Mouse (Mus musculus): ENCODE data around the gene Gm4307.
"Not testable (repeated sequence)": the region's sequence is repeated elsewhere in the genome, so short reads cannot be mapped to it uniquely, and the experiment has no call there.

- not testable (repeated sequence) for TF ChIP-seq POLR2A (IDR thresholded peaks at IDR 0.05; ENCODE audit: low read depth, low read length); CTCF (IDR thresholded peaks at IDR 0.05; ENCODE audit: extremely low read depth, insufficient read length, insufficient replicate concordance, low read depth, low read length)
These were observed at the start of gene Gm4307 for GRCm38 (mm10) chr10:100361038-100361437.
